ENCODE assay signal across 8 mouse cellular contexts in genomic region chr11:83292251-83292587, GRCm38 (mm10). TPM values are rescaled to one million over a fixed set of nuclear protein-coding genes. Genes with fewer than 3 reads are reported as not detected.
A peak's percentile ranks its signal among the peaks of the same experiment; 100 is the strongest.
DNase-seq lines count a peak whose midpoint lies in the region; ATAC-seq and TF ChIP-seq lines count a peak whose summit lies in the region.

No protein-coding gene starts in this region.

- peak overlapping the region; percentile 58 for H3K4me3 ChIP-seq in heart, embryonic 15.5 days
- H3K4me3 ChIP-seq in ES-E14 (ENCODE audit: insufficient read depth in 1 of 2, low read depth in 1 of 2, low read length in 2 of 2, poor library complexity in 1 of 2, severe bottlenecking in 1 of 2), result peak overlapping the region; percentile 88 to 89
- peak overlapping the region; percentile 60 for H3K4me3 ChIP-seq in heart, embryonic 16.5 days (ENCODE audit: low read length)
- H3K4me3 ChIP-seq in macrophage (ENCODE audit: inconsistent target), result peak overlapping the region; percentile 83

- H3K27ac ChIP-seq in heart, embryonic 15.5 days, result peak overlapping the region; percentile 80
- H3K27ac ChIP-seq in ES-E14 (ENCODE audit: insufficient read depth, low read depth, low read length, poor library complexity, severe bottlenecking) (no peak overlapping the region), macrophage (peak overlapping the region; percentile 58)
- peak overlapping the region; percentile 62 for H3K27ac ChIP-seq in heart, embryonic 16.5 days (ENCODE audit: low read length)

- WGBS in heart, embryonic 15.5 days, result under 1% methylated on average over 5 of the region's 5 CpGs
- under 1% methylated on average over 5 of the region's 5 CpGs for WGBS in heart, embryonic 16.5 days
- WGBS in macrophage (ENCODE audit: missing documents), result 2% methylated on average over 5 of the region's 5 CpGs

- H3K27me3 ChIP-seq in heart, embryonic 15.5 days, result no peaks in the 10 kb centered on the region
- no peaks in the 10 kb centered on the region for H3K27me3 ChIP-seq in heart, embryonic 16.5 days (ENCODE audit: control insufficient read depth, insufficient read depth, low read length)

- peaks cover 21% of the 10 kb centered on the region for H3K4me1 ChIP-seq in heart, embryonic 15.5 days (replicated peaks)
- peaks cover 2 to 3% of the 10 kb centered on the region in 2 experiments; a peak in 2 of 4 replicates for H3K4me1 ChIP-seq in ES-E14 (ENCODE audit: control insufficient read depth in 2 of 2, insufficient read depth in 2 of 2, low read length in 2 of 2, poor library complexity in 1 of 2)
- H3K4me1 ChIP-seq in heart, embryonic 16.5 days (ENCODE audit: control insufficient read depth, insufficient read depth, low read length), result peaks cover 19% of the 10 kb centered on the region

- H3K4me2 ChIP-seq in heart, embryonic 15.5 days, result peak overlapping the region; percentile 66
- H3K4me2 ChIP-seq in heart, embryonic 16.5 days (ENCODE audit: low read depth, low read length), result peak overlapping the region; percentile 66

- H3K9me3 ChIP-seq in heart, embryonic 15.5 days (replicated peaks), result no peaks in the 10 kb centered on the region
- H3K9me3 ChIP-seq in ES-E14 (ENCODE audit: control insufficient read depth, insufficient read depth, low read depth, low read length), result no peaks in the 10 kb centered on the region
- no peaks in the 10 kb centered on the region for H3K9me3 ChIP-seq in heart, embryonic 16.5 days (replicated peaks; ENCODE audit: control insufficient read depth, low read length)

- H3K79me2 ChIP-seq in macrophage (ENCODE audit: inconsistent target), result peaks cover 30% of the 10 kb centered on the region

- H3K9ac ChIP-seq in heart, embryonic 15.5 days, result peak overlapping the region; percentile 61
- peak overlapping the region; percentile 93 for H3K9ac ChIP-seq in ES-E14 (ENCODE audit: insufficient read depth, low read depth, low read length, poor library complexity, severe bottlenecking)
- peak overlapping the region; percentile 76 for H3K9ac ChIP-seq in heart, embryonic 16.5 days (ENCODE audit: low read length)

- no peak for DNase-seq in heart, adult 11 months
- no peak for DNase-seq in ES-E14 (ENCODE audit: low read depth, low spot score)
- DNase-seq in cerebellum, postnatal 36 days, result no peak
- DNase-seq in spleen, postnatal 36 days (ENCODE audit: low spot score in 2 of 2), result no peak
- DNase-seq in right cerebral cortex, postnatal 25 days, result no peak

- H3K36me3 ChIP-seq in heart, embryonic 15.5 days, result peaks cover 20% of the 10 kb centered on the region; the same call in 1 of the 2 replicates
- peaks cover 15% of the 10 kb centered on the region for H3K36me3 ChIP-seq in ES-E14 (ENCODE audit: control insufficient read depth, insufficient read depth, low read length, poor library complexity, severe bottlenecking)
- peaks cover 17% of the 10 kb centered on the region for H3K36me3 ChIP-seq in heart, embryonic 16.5 days (ENCODE audit: control insufficient read depth, insufficient read depth)
- peaks cover 10% of the 10 kb centered on the region; the same call in 1 of the 2 replicates for H3K36me3 ChIP-seq in macrophage (ENCODE audit: inconsistent target)

- in situ Hi-C loops in ES-E14 (cut with MboI; ENCODE audit: low sequenced_read_pairs in 2 of 2, unreplicated experiment in 2 of 2), result no loop called here

- 0 out of 2 replicates have a peak, but pooled peaks have one; percentile 6 for ATAC-seq in heart, embryonic 15.5 days (replicated peaks; ENCODE audit: insufficient number of reproducible peaks, insufficient read depth, low FRiP score, low read depth)
- no peak for ATAC-seq in heart, embryonic 16.5 days (replicated peaks; ENCODE audit: extremely low read depth, insufficient read depth, low FRiP score)

TF ChIP-seq in ES-E14, 5 proteins besides CTCF, POLR2A, EP300 and RAD21:
- no peak for TF ChIP-seq HCFC1 (IDR thresholded peaks at IDR 0.05; ENCODE audit: borderline replicate concordance, insufficient read depth, low read length)
- no peak for TF ChIP-seq CHD2 (IDR thresholded peaks at IDR 0.05; ENCODE audit: low read depth, low read length)
- TF ChIP-seq ZNF384 (IDR thresholded peaks at IDR 0.05; ENCODE audit: low read depth, low read length), result no peak
- no peak for TF ChIP-seq ZC3H11A (IDR thresholded peaks at IDR 0.05; ENCODE audit: borderline replicate concordance, low read depth, low read length)
- TF ChIP-seq MAFK (IDR thresholded peaks at IDR 0.05; ENCODE audit: insufficient read depth, low read depth, low read length), result no peak

RNA-seq across cellular contexts. Expression of gene Slfn14, which starts 5.7 kb away (rescaled TPM):
- polyA plus RNA-seq in heart, embryonic 15.5 days (2015; fragmentation: Nextera tagmentation; extraction: Ambion mirVana), result 0.20 and 0.41 TPM in 2 replicates
- not detected in 2 replicates for total RNA-seq in ES-E14 (2012; rRNA removed)
- 0.17 and 0.19 TPM in 2 replicates for polyA plus RNA-seq in heart, embryonic 16.5 days (2015; fragmentation: Nextera tagmentation; extraction: Ambion mirVana)
- total RNA-seq in macrophage (2018; cell fraction: chromatin; rRNA removed), result not detected
- not detected for total RNA-seq in macrophage (2018; cell fraction: cytosol; rRNA removed)
- not detected for total RNA-seq in macrophage (2018; cell fraction: nucleus; rRNA removed)
- not detected in 3 replicates for polyA plus RNA-seq in macrophage (2018)

RNA-seq across cellular contexts. Expression of gene Ap2b1, which starts 6.6 kb away (rescaled TPM):
- 32.1 and 39.5 TPM in 2 replicates for polyA plus RNA-seq in heart, embryonic 15.5 days (2015; fragmentation: Nextera tagmentation; extraction: Ambion mirVana)
- total RNA-seq in ES-E14 (2012; rRNA removed), result 49.0 and 58.5 TPM in 2 replicates
- 36.0 and 38.3 TPM in 2 replicates for polyA plus RNA-seq in heart, embryonic 16.5 days (2015; fragmentation: Nextera tagmentation; extraction: Ambion mirVana)
- 100 to 1,000 TPM in 20 of 26 experiments, 10 to 100 TPM in 6; 85.9 to 207 (median 109) TPM for total RNA-seq in macrophage (2018; cell fraction: chromatin; rRNA removed)
- 100 to 1,000 TPM in 16 of 26 experiments, 10 to 100 TPM in 10; 87.8 to 124 (median 106) TPM for total RNA-seq in macrophage (2018; cell fraction: cytosol; rRNA removed)
- total RNA-seq in macrophage (2018; cell fraction: nucleus; rRNA removed), result 100 to 1,000 TPM in 17 of 26 experiments, 10 to 100 TPM in 9; 88.1 to 191 (median 105) TPM
- 70.2 to 81.3 TPM (median 77.0 TPM) in 3 replicates for polyA plus RNA-seq in macrophage (2018)

RNA-seq across cellular contexts. Expression of gene Pex12, which starts 10.2 kb away (rescaled TPM):
- polyA plus RNA-seq in heart, embryonic 15.5 days (2015; fragmentation: Nextera tagmentation; extraction: Ambion mirVana), result 7.9 and 8.9 TPM in 2 replicates
- total RNA-seq in ES-E14 (2012; rRNA removed), result 5.4 and 10.0 TPM in 2 replicates
- polyA plus RNA-seq in heart, embryonic 16.5 days (2015; fragmentation: Nextera tagmentation; extraction: Ambion mirVana), result 8.1 and 10.5 TPM in 2 replicates
- 10 to 100 TPM in 1 of 26 experiments, 1 to 10 TPM in 25; 1.2 to 20.4 (median 3.5) TPM for total RNA-seq in macrophage (2018; cell fraction: chromatin; rRNA removed)
- 1 to 10 TPM; 2.0 to 8.5 (median 6.6) TPM for total RNA-seq in macrophage (2018; cell fraction: cytosol; rRNA removed)
- total RNA-seq in macrophage (2018; cell fraction: nucleus; rRNA removed), result 10 to 100 TPM in 4 of 26 experiments, 1 to 10 TPM in 22; 2.1 to 12.8 (median 4.9) TPM
- polyA plus RNA-seq in macrophage (2018), result 6.9 to 7.9 TPM (median 7.7 TPM) in 3 replicates
